Mouse (Mus musculus) T-helper 17 cell (primary cell): ENCODE results near the gene Gm8113.
"Not testable (repeated sequence)": the region's sequence is repeated elsewhere in the genome, so short reads cannot be mapped to it uniquely, and the experiment has no call there.

ENCODE experiments used
- in situ Hi-C, 2 experiments: fragments of 300-600 bp; cut with MboI, MseI; formaldehyde crosslinking; loops; 1 replicate in 1 of 2; 2 replicates in 1 of 2; pipeline ENCODE4 v1.15.1; 2025; ENCODE audit warnings: high pct_unique_total_duplicates in 2 of 2

Gene Gm8113

GRCm38 (mm10) chr14:43924688-43925403 lies at the start of gene Gm8113:
TSS of gene Gm8113 (plus strand) at chr14:43925390.
- in situ Hi-C loops = loop anchor here in 1 of 2 experiments (5.0 kb wide), 2 partner anchors 53 to 57 kb away; no protein-coding TSS in a partner anchor

GRCm38 (mm10) chr14:43875417-43875816 lies 49.8 kb upstream of the Gm8113 start, which contains the start of gene Ear1:
TSS of gene Ear1 (minus strand) at chr14:43875517.
- in situ Hi-C loops = loop anchor here in 1 of 2 experiments (5.0 kb wide), 1 partner anchor 53 kb away; no protein-coding TSS in a partner anchor

- in situ Hi-C loops = loop anchor here in 1 of 2 experiments (5.0 kb wide), 1 partner anchor 55 kb away; no protein-coding TSS in a partner anchor
These were observed 47.4 kb upstream of the Gm8113 start for GRCm38 (mm10) chr14:43877789-43878188.

- in situ Hi-C loops = loop anchor here (5.0 to 10.0 kb wide), 2 partner anchors 58 to 215 kb away; no protein-coding TSS in a partner anchor
These were observed 45.1 kb upstream of the Gm8113 start for GRCm38 (mm10) chr14:43879966-43880545.

- in situ Hi-C loops = loop anchor here in 1 of 2 experiments (5.0 to 10.0 kb wide), 2 partner anchors 54 to 209 kb away; no protein-coding TSS in a partner anchor
These were observed 39.0 kb upstream of the Gm8113 start for GRCm38 (mm10) chr14:43886235-43886634.

- in situ Hi-C loops = not testable (repeated sequence)
These were observed 33.9 kb upstream of the Gm8113 start for GRCm38 (mm10) chr14:43891288-43891687.

GRCm38 (mm10) chr14:43895357-43895756 lies 29.8 kb upstream of the Gm8113 start:
- in situ Hi-C loops = not testable (repeated sequence)

- in situ Hi-C loops = not testable (repeated sequence)
These were observed 26.6 kb upstream of the Gm8113 start for GRCm38 (mm10) chr14:43898577-43898976.

GRCm38 (mm10) chr14:43918214-43918613 lies 7.0 kb upstream of the Gm8113 start:
- in situ Hi-C loops = not testable (repeated sequence)

- in situ Hi-C loops = loop anchor here in 1 of 2 experiments (5.0 kb wide), 2 partner anchors 51 to 59 kb away; no protein-coding TSS in a partner anchor
These were observed 1.7 kb upstream of the Gm8113 start, which contains the start of gene Ear10 for GRCm38 (mm10) chr14:43923459-43923858. TSS of gene Ear10 (minus strand) at chr14:43923559.

GRCm38 (mm10) chr14:43925404-43925950 lies 287 bp downstream of the Gm8113 start:
- in situ Hi-C loops = not testable (repeated sequence)

GRCm38 (mm10) chr14:43932991-43933390 lies 7.8 kb downstream of the Gm8113 start:
- in situ Hi-C loops = not testable (repeated sequence)

GRCm38 (mm10) chr14:43933399-43933798 lies 8.2 kb downstream of the Gm8113 start:
- in situ Hi-C loops = not testable (repeated sequence)

- in situ Hi-C loops = loop anchor here in 1 of 2 experiments (10.0 kb wide), 1 partner anchor 51 kb away; the partner anchor contains the start of gene Ang6
These were observed 28.2 kb downstream of the Gm8113 start for GRCm38 (mm10) chr14:43953382-43953781.

GRCm38 (mm10) chr14:43955074-43955473 lies 29.9 kb downstream of the Gm8113 start:
- in situ Hi-C loops = loop anchor here in 1 of 2 experiments (10.0 kb wide), 1 partner anchor 50 kb away; the partner anchor contains the start of gene Ang6

- in situ Hi-C loops = loop anchor here in 1 of 2 experiments (10.0 kb wide), 1 partner anchor 48 kb away; the partner anchor contains the start of gene Ang6
These were observed 31.6 kb downstream of the Gm8113 start, which contains the start of gene Ang5 for GRCm38 (mm10) chr14:43956769-43957168. TSS of gene Ang5 (plus strand) at chr14:43957069.
